Mouse (Mus musculus) left cerebral cortex, adult 2 months (tissue): ENCODE measurements around the gene Arid1b. TPM values are rescaled to one million over a fixed set of nuclear protein-coding genes. Genes with fewer than 3 reads are reported as not detected.

ENCODE experiments used
- DNase-seq, 2 experiments: peaks; one replicate each; pipeline ENCODE4 v3.0.0; 2021 to 2022; ENCODE audit warnings: low spot score in 2 of 2, mixed read lengths in 1 of 2; ENCODE audit errors: extremely low spot score in 1 of 2
- H3K27ac ChIP-seq: fragments of 200-600 bp; 2 replicates; pipeline ENCODE4 v1.8.1; 2022
- H3K4me3 ChIP-seq: fragments of 200-600 bp; 2 replicates; pipeline ENCODE4 v1.8.1; 2022
- CTCF ChIP-seq: fragments of 200-600 bp; IDR thresholded peaks from 2 replicates; pipeline ENCODE4 v1.8.1; 2022; ENCODE audit warnings: antibody characterized with exemption, mild to moderate bottlenecking, moderate library complexity
- intact Hi-C: fragments of 180-260 bp; cut with DNase I; formaldehyde crosslinking; loops from one replicate; pipeline ENCODE4 v1.15.1; 2025
- total RNA-seq, 2 experiments: library from RNA; stranded (reverse); gene quantifications; 2 replicates each; pipeline ENCODE4 v1.2.3; 2021

The Arid1b gene
- total RNA-seq, 2 experiments from 2014 or later = 81.4 to 86.1 TPM

GRCm38 (mm10) chr17:4996121-4996813 lies 2.1 kb downstream of the Arid1b start:
- TF ChIP-seq CTCF = peak; percentile 5
- H3K27ac ChIP-seq = peak overlapping the region; percentile 99
- peak overlapping the region; percentile 90 for H3K4me3 ChIP-seq
- DNase-seq = peak; percentile 49 to 61
- intact Hi-C loops = loop anchor here (10.0 kb wide), 1 partner anchor 531 kb away; no protein-coding TSS in a partner anchor

GRCm38 (mm10) chr17:4996814-4997549 lies 2.9 kb downstream of the Arid1b start:
- peak overlapping the region; percentile 90 for H3K4me3 ChIP-seq
- peak overlapping the region; percentile 99 for H3K27ac ChIP-seq
- no peak for DNase-seq
- no peak for TF ChIP-seq CTCF
- intact Hi-C loops = loop anchor here (10.0 kb wide), 1 partner anchor 532 kb away; no protein-coding TSS in a partner anchor

- DNase-seq = no peak
- H3K4me3 ChIP-seq = peak overlapping the region; percentile 90
- TF ChIP-seq CTCF = no peak
- intact Hi-C loops = loop anchor here (10.0 kb wide), 1 partner anchor 533 kb away; no protein-coding TSS in a partner anchor
- H3K27ac ChIP-seq = no peak overlapping the region
Observed at GRCm38 (mm10) chr17:4997968-4998367, 3.8 kb downstream of the Arid1b start.

- H3K4me3 ChIP-seq = peak overlapping the region; percentile 90; the same call in 1 of the 2 replicates
- intact Hi-C loops = loop anchor here (10.0 kb wide), 1 partner anchor 534 kb away; no protein-coding TSS in a partner anchor
- no peak overlapping the region for H3K27ac ChIP-seq
- no peak for TF ChIP-seq CTCF
- DNase-seq = no peak
Observed at GRCm38 (mm10) chr17:4999256-4999655, 5.1 kb downstream of the Arid1b start.

GRCm38 (mm10) chr17:5000001-5000400 lies 5.9 kb downstream of the Arid1b start:
- intact Hi-C loops = loop anchor here (5.0 kb wide), 1 partner anchor 397 kb away; no protein-coding TSS in a partner anchor
- DNase-seq = no peak
- Histone ChIP-seq H3K27ac (no peak overlapping the region), H3K4me3 (peak overlapping the region; percentile 39)
- TF ChIP-seq CTCF = no peak

GRCm38 (mm10) chr17:5000871-5001270 lies 6.7 kb downstream of the Arid1b start:
- peak overlapping the region; percentile 4; the same call in 1 of the 2 replicates for H3K4me3 ChIP-seq
- intact Hi-C loops = loop anchor here (5.0 kb wide), 1 partner anchor 396 kb away; no protein-coding TSS in a partner anchor
- H3K27ac ChIP-seq = no peak overlapping the region
- TF ChIP-seq CTCF = no peak
- DNase-seq = no peak

GRCm38 (mm10) chr17:5001531-5002131 lies 7.5 kb downstream of the Arid1b start:
- TF ChIP-seq CTCF = no peak
- no peak overlapping the region for H3K27ac ChIP-seq

GRCm38 (mm10) chr17:5002937-5003508 lies 8.9 kb downstream of the Arid1b start:
- no peak for DNase-seq
- no peak; the same call in 1 of the 2 replicates for TF ChIP-seq CTCF
- intact Hi-C loops = loop anchor here (5.0 kb wide), 1 partner anchor 394 kb away; no protein-coding TSS in a partner anchor
- H3K4me3 ChIP-seq = no peak overlapping the region
- H3K27ac ChIP-seq = no peak overlapping the region

More at GRCm38 (mm10) chr17:5001531-5002131, 7.5 kb downstream of the Arid1b start:
- no peak overlapping the region for H3K4me3 ChIP-seq
- no peak for DNase-seq
- intact Hi-C loops = loop anchor here (5.0 kb wide), 1 partner anchor 396 kb away; no protein-coding TSS in a partner anchor

GRCm38 (mm10) chr17:5004266-5004665 lies 10.1 kb downstream of the Arid1b start:
- TF ChIP-seq CTCF = no peak
- no peak overlapping the region for H3K4me3 ChIP-seq
- H3K27ac ChIP-seq = no peak overlapping the region
- DNase-seq = no peak
- intact Hi-C loops = loop anchor here (5.0 kb wide), 1 partner anchor 393 kb away; no protein-coding TSS in a partner anchor

- Histone ChIP-seq H3K4me3 (no peak overlapping the region), H3K27ac (no peak overlapping the region)
- intact Hi-C loops = loop anchor here (5.0 kb wide), 1 partner anchor 393 kb away; no protein-coding TSS in a partner anchor
- TF ChIP-seq CTCF = no peak
- DNase-seq = no peak
Observed at GRCm38 (mm10) chr17:5004706-5005105, 10.6 kb downstream of the Arid1b start.

GRCm38 (mm10) chr17:5005285-5005684 lies 11.2 kb downstream of the Arid1b start:
- no peak for TF ChIP-seq CTCF
- Histone ChIP-seq H3K4me3 (no peak overlapping the region), H3K27ac (no peak overlapping the region)
- intact Hi-C loops = no loop called here
- DNase-seq = no peak
